Mouse (Mus musculus): ENCODE measurements around the gene Csf3r. TPM values are rescaled to one million over a fixed set of nuclear protein-coding genes. Genes with fewer than 3 reads are reported as not detected.

Gene Csf3r
- 0.43 and 3.8 TPM in 2 replicates for polyA plus RNA-seq (2015; fragmentation: Nextera tagmentation; extraction: Ambion mirVana)

GRCm38 (mm10) chr4:126024303-126024900 is at the start of gene Csf3r:
Csf3r (plus strand) TSS chr4:126024550.

GRCm38 (mm10) chr4:126046851-126047585 is 22.7 kb downstream of the Csf3r start, which contains the start of gene Mrps15:
Mrps15 (plus strand) TSS chr4:126046925.

GRCm38 (mm10) chr4:126058134-126058996 is 34.0 kb downstream of the Csf3r start, which contains the start of gene Oscp1:
Oscp1 (plus strand) TSS chr4:126058565.

Other genes with a start within 250 kb of the Csf3r start
- gene Mrps15, start 22.4 kb downstream of the Csf3r start, polyA plus RNA-seq (2015; fragmentation: Nextera tagmentation; extraction: Ambion mirVana): 83.3 and 95.8 TPM in 2 replicates
- gene Oscp1, start 34.0 kb downstream of the Csf3r start, polyA plus RNA-seq (2015; fragmentation: Nextera tagmentation; extraction: Ambion mirVana): 5.0 and 6.0 TPM in 2 replicates
- gene Lsm10, start 72.1 kb downstream of the Csf3r start, polyA plus RNA-seq (2015; fragmentation: Nextera tagmentation; extraction: Ambion mirVana): 47.5 and 48.7 TPM in 2 replicates
- gene Stk40, start 79.4 kb downstream of the Csf3r start, polyA plus RNA-seq (2015; fragmentation: Nextera tagmentation; extraction: Ambion mirVana): 33.5 and 41.6 TPM in 2 replicates
- 58.3 and 65.5 TPM in 2 replicates for gene Eva1b, start 123.2 kb downstream of the Csf3r start, polyA plus RNA-seq (2015; fragmentation: Nextera tagmentation; extraction: Ambion mirVana)
- 8.4 and 12.0 TPM in 2 replicates for gene Sh3d21, start 138.9 kb downstream of the Csf3r start, polyA plus RNA-seq (2015; fragmentation: Nextera tagmentation; extraction: Ambion mirVana)
- 91.8 and 105 TPM in 2 replicates for gene Thrap3, start 178.2 kb downstream of the Csf3r start, polyA plus RNA-seq (2015; fragmentation: Nextera tagmentation; extraction: Ambion mirVana)
- gene Map7d1, start 231.8 kb downstream of the Csf3r start, polyA plus RNA-seq (2015; fragmentation: Nextera tagmentation; extraction: Ambion mirVana): 26.5 and 29.6 TPM in 2 replicates
- gene Trappc3, start 237.8 kb downstream of the Csf3r start, polyA plus RNA-seq (2015; fragmentation: Nextera tagmentation; extraction: Ambion mirVana): 79.0 and 81.2 TPM in 2 replicates